Mouse (Mus musculus): ENCODE measurements around the gene Ccdc34. TPM values are rescaled to one million over a fixed set of nuclear protein-coding genes. Genes with fewer than 3 reads are reported as not detected.

Gene Ccdc34
- 47.6 and 51.7 TPM in 2 replicates for polyA plus RNA-seq (2015; fragmentation: Nextera tagmentation; extraction: Ambion mirVana)

GRCm38 (mm10) chr2:110017616-110018505, at the start of gene Ccdc34:
Gene Ccdc34 (plus strand): TSS chr2:110017817.
- WGBS = under 1% methylated on average over 55 of the region's 55 CpGs
- peaks cover 24% of the 10 kb centered on the region for H3K36me3 ChIP-seq
- H3K4me3 ChIP-seq = peak within 1 kb of the TSS; percentile 81
- H3K9ac ChIP-seq = peak within 1 kb of the TSS; percentile 94
- peaks cover 37% of the 10 kb centered on the region for H3K4me1 ChIP-seq
- peak; percentile 98 for ATAC-seq (ENCODE audit: low FRiP score, low read depth)
- H3K4me2 ChIP-seq (replicated peaks) = peak within 1 kb of the TSS; percentile 80
- H3K9me3 ChIP-seq = no peaks in the 10 kb centered on the region
- no peaks in the 10 kb centered on the region for H3K27me3 ChIP-seq
- H3K27ac ChIP-seq = peak within 1 kb of the TSS; percentile 84

DNA sequence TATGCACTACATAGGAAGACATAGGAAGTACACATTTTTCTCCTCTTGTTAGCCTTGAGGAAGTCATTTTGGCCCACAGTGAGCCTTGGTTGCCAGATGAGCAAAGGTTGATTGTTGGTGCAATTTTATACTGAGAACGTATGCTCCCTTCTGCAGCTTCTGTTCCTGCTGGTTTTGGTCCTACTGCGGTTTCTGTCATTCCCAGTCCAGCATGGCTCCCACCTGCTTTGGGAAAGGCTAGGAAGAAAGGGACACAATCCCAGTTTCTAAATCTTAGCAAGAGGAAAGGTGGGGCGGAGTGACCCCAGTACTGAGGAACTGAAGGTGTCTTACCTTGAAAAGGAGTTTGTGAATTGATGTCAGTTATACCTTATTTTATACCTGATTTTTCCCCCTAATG, 48.2 kb upstream of the Ccdc34 start:
- WGBS = 82% methylated on average over 3 of the region's 3 CpGs
- Histone ChIP-seq H3K4me2 (replicated peaks) (no peak overlapping the region), H3K9ac (no peak overlapping the region), H3K4me1 (peaks cover 37% of the 10 kb centered on the region), H3K9me3 (no peaks in the 10 kb centered on the region), H3K27ac (no peak overlapping the region), H3K4me3 (no peak overlapping the region), H3K36me3 (peaks cover 8% of the 10 kb centered on the region), H3K27me3 (no peaks in the 10 kb centered on the region)
- ATAC-seq (ENCODE audit: low FRiP score, low read depth) = no peak

- no peak for ATAC-seq (ENCODE audit: low FRiP score, low read depth)
Measured at GRCm38 (mm10) chr2:109969926-109970532, 47.6 kb upstream of the Ccdc34 start.

DNA sequence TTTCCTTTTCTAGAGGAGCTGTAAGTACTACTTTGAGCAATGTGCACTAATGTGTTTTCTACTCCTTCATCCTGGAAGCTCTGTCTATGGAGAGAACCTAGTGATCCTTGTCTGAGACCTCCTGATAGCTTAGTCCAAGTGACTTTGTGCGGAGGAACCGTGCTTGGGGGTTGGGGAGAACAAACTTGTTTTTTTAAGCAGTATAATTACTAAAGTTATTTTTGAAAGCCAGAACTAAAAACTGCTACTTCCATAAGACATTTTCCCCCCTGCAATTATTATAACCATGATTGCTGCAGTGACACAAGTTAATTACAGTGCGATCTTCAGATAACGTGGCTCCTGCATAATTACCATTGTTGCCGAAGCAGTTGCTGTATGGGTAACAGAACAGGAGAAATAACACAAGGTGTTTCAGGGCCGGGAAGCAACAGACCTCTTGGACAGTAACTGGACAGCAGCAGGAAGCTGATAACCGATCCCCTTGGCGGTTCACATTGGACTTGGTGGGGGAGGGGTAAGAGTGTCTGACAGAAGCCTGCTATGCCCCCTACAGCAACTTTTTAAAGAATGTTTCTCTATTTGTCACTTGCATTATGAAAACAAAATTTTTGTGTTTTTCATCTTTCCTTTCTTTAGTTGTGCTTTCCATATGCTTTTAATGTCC, 46.7 kb upstream of the Ccdc34 start:
- Histone ChIP-seq H3K9me3 (no peaks in the 10 kb centered on the region), H3K27me3 (no peaks in the 10 kb centered on the region), H3K27ac (no peak overlapping the region), H3K9ac (no peak overlapping the region), H3K36me3 (peaks cover 14% of the 10 kb centered on the region), H3K4me3 (no peak overlapping the region), H3K4me2 (replicated peaks) (no peak overlapping the region), H3K4me1 (peaks cover 37% of the 10 kb centered on the region)
- 64% methylated on average over 8 of the region's 8 CpGs for WGBS
- no peak for ATAC-seq (ENCODE audit: low FRiP score, low read depth)

More at GRCm38 (mm10) chr2:109969926-109970532, 47.6 kb upstream of the Ccdc34 start:
- H3K4me2 ChIP-seq (replicated peaks) = no peak overlapping the region
- 47% methylated on average over 10 of the region's 10 CpGs for WGBS
- no peak overlapping the region for H3K4me3 ChIP-seq
- no peaks in the 10 kb centered on the region for H3K27me3 ChIP-seq
- no peak overlapping the region for H3K9ac ChIP-seq
- 0 out of 2 replicates have a peak overlapping the region, but pooled peaks have one; percentile 39 for H3K27ac ChIP-seq
- H3K4me1 ChIP-seq = peaks cover 37% of the 10 kb centered on the region
- no peaks in the 10 kb centered on the region for H3K9me3 ChIP-seq
- H3K36me3 ChIP-seq = peaks cover 8% of the 10 kb centered on the region

- Histone ChIP-seq H3K27me3 (no peaks in the 10 kb centered on the region), H3K4me1 (peaks cover 37% of the 10 kb centered on the region), H3K9ac (no peak overlapping the region), H3K4me3 (no peak overlapping the region), H3K9me3 (no peaks in the 10 kb centered on the region), H3K27ac (no peak overlapping the region), H3K36me3 (peaks cover 15% of the 10 kb centered on the region), H3K4me2 (replicated peaks) (no peak overlapping the region)
- ATAC-seq (ENCODE audit: low FRiP score, low read depth) = no peak
- 70% methylated on average over 2 of the region's 2 CpGs for WGBS
Measured at GRCm38 (mm10) chr2:109972310-109972709, 45.3 kb upstream of the Ccdc34 start.

DNA sequence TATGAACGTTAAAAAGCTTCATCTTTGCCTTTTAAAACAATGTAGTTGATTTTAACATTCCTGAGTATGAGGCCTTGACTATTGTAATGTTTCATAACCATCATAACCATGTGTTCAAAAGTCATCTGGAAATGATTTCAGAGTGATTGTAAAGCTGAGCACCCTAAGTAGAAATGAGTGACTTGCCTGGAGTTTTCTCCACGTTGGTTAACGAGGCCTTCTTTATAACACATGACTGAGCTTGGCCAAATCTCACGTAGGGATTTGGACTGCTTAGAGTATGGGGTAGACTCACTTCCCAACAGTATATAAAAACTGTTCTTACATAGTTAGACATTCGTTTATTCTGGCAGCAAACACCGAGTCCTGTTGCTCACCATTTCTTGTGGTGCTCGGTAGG, 44.7 kb upstream of the Ccdc34 start:
- peak; percentile 86 for ATAC-seq (ENCODE audit: low FRiP score, low read depth)
- H3K27ac ChIP-seq = no peak overlapping the region
- 32% methylated on average over 7 of the region's 7 CpGs for WGBS

DNA sequence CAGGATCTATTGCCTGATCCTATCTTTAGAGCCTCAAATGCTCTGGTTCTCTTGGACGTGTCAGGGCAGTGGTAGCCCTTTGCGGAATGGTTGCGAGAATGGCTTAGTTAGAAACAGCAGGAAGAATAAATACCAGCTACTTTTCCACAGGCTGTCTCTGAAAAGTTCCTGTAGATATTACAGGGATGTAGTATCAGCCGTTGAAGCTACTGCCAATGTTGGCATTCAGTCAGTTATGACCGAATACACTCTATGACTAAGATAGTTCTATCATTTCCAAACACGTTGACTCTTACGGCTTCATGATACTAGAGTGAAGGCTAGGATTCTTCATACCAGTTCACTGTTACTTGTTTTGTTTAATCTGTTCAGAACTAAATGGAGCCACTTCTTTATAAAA, 42.8 kb upstream of the Ccdc34 start:
- no peak overlapping the region for H3K4me3 ChIP-seq
- WGBS = 95% methylated on average over 7 of the region's 7 CpGs
- no peak for ATAC-seq (ENCODE audit: low FRiP score, low read depth)
- H3K27me3 ChIP-seq = no peaks in the 10 kb centered on the region
- peaks cover 32% of the 10 kb centered on the region for H3K4me1 ChIP-seq
- H3K36me3 ChIP-seq = peaks cover 15% of the 10 kb centered on the region
- no peak overlapping the region for H3K27ac ChIP-seq
- no peaks in the 10 kb centered on the region for H3K9me3 ChIP-seq
- no peak overlapping the region for H3K4me2 ChIP-seq (replicated peaks)
- H3K9ac ChIP-seq = no peak overlapping the region

More for the DNA sequence above, 44.7 kb upstream of the Ccdc34 start:
- peaks cover 37% of the 10 kb centered on the region for H3K4me1 ChIP-seq
- H3K36me3 ChIP-seq = peaks cover 15% of the 10 kb centered on the region
- H3K9ac ChIP-seq = no peak overlapping the region
- no peak overlapping the region for H3K4me3 ChIP-seq
- H3K4me2 ChIP-seq (replicated peaks) = 0 out of 2 replicates have a peak overlapping the region, but pooled peaks have one; percentile 7
- H3K9me3 ChIP-seq = no peaks in the 10 kb centered on the region
- no peaks in the 10 kb centered on the region for H3K27me3 ChIP-seq

- Histone ChIP-seq H3K4me3 (no peak overlapping the region), H3K27me3 (no peaks in the 10 kb centered on the region), H3K27ac (no peak overlapping the region), H3K9me3 (no peaks in the 10 kb centered on the region), H3K36me3 (peaks cover 10% of the 10 kb centered on the region), H3K4me1 (peaks cover 27% of the 10 kb centered on the region), H3K9ac (no peak overlapping the region), H3K4me2 (replicated peaks) (no peak overlapping the region)
- no peak for ATAC-seq (ENCODE audit: low FRiP score, low read depth)
- WGBS = 81% methylated on average over 2 of the region's 2 CpGs
Measured at GRCm38 (mm10) chr2:109976181-109976580, 41.4 kb upstream of the Ccdc34 start.

DNA sequence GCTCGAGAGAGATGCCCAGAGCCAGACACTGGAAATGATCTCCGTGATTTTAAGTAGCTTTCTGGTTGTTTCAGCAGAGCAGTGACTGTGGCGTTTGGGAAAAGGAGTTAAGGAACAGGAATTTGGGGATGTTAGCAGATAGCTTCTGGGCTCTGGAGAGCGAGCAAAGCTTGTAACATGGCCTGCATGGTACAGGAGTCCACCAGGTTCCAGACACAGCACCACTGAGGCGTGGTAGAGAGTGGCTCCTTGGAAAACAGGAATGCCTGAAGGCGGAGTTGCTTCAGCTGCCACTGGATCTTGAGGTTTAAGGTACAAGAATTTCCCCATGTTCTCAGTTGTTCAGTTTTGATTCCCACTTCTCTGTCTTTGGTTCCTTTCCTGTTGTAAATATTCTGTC, 40.3 kb upstream of the Ccdc34 start:
- no peak overlapping the region for H3K9ac ChIP-seq
- no peak overlapping the region for H3K4me2 ChIP-seq (replicated peaks)
- no peak overlapping the region for H3K4me3 ChIP-seq
- H3K4me1 ChIP-seq = peaks cover 27% of the 10 kb centered on the region
- 86% methylated on average over 6 of the region's 6 CpGs for WGBS
- no peak overlapping the region for H3K27ac ChIP-seq
- no peaks in the 10 kb centered on the region for H3K27me3 ChIP-seq
- H3K36me3 ChIP-seq = peaks cover 13% of the 10 kb centered on the region
- no peak for ATAC-seq (ENCODE audit: low FRiP score, low read depth)
- H3K9me3 ChIP-seq = no peaks in the 10 kb centered on the region

GRCm38 (mm10) chr2:109979209-109979608, 38.4 kb upstream of the Ccdc34 start:
- ATAC-seq (ENCODE audit: low FRiP score, low read depth) = no peak
- no peak overlapping the region for H3K4me2 ChIP-seq (replicated peaks)
- H3K9ac ChIP-seq = no peak overlapping the region
- peaks cover 18% of the 10 kb centered on the region for H3K4me1 ChIP-seq
- no peak overlapping the region for H3K4me3 ChIP-seq
- no peak overlapping the region for H3K27ac ChIP-seq
- H3K9me3 ChIP-seq = no peaks in the 10 kb centered on the region
- H3K27me3 ChIP-seq = no peaks in the 10 kb centered on the region
- H3K36me3 ChIP-seq = peaks cover 20% of the 10 kb centered on the region

GRCm38 (mm10) chr2:109983435-109983834, 34.2 kb upstream of the Ccdc34 start:
- WGBS = 88% methylated on average over 6 of the region's 6 CpGs
- H3K9ac ChIP-seq = no peak overlapping the region
- no peak overlapping the region for H3K4me3 ChIP-seq
- peaks cover 58% of the 10 kb centered on the region for H3K4me1 ChIP-seq
- H3K27me3 ChIP-seq = no peaks in the 10 kb centered on the region
- H3K9me3 ChIP-seq = no peaks in the 10 kb centered on the region
- peaks cover 10% of the 10 kb centered on the region; the same call in 1 of the 2 replicates for H3K36me3 ChIP-seq
- ATAC-seq (ENCODE audit: low FRiP score, low read depth) = no peak
- no peak overlapping the region for H3K27ac ChIP-seq
- no peak overlapping the region for H3K4me2 ChIP-seq (replicated peaks)

GRCm38 (mm10) chr2:109984930-109985329, 32.7 kb upstream of the Ccdc34 start:
- peak overlapping the region; percentile 63; the same call in 1 of the 2 replicates for H3K27ac ChIP-seq
- no peak overlapping the region for H3K4me3 ChIP-seq
- H3K27me3 ChIP-seq = no peaks in the 10 kb centered on the region
- no peak overlapping the region for H3K9ac ChIP-seq
- H3K4me1 ChIP-seq = peaks cover 64% of the 10 kb centered on the region
- H3K9me3 ChIP-seq = no peaks in the 10 kb centered on the region
- 36% methylated on average over 1 of the region's 1 CpGs for WGBS
- no peak for ATAC-seq (ENCODE audit: low FRiP score, low read depth)
- H3K36me3 ChIP-seq = peaks cover 10% of the 10 kb centered on the region; the same call in 1 of the 2 replicates
- H3K4me2 ChIP-seq (replicated peaks) = no peak overlapping the region

All from limb, embryonic 13.5 days (tissue).